Mouse (Mus musculus) hindbrain, embryonic 10.5 days (tissue): ENCODE data around the gene Stat6. TPM values are rescaled to one million over a fixed set of nuclear protein-coding genes. Genes with fewer than 3 reads are reported as not detected.
A peak's percentile ranks its signal among the peaks of the same experiment; 100 is the strongest.
"Not testable (repeated sequence)": the region's sequence is repeated elsewhere in the genome, so short reads cannot be mapped to it uniquely, and the experiment has no call there.

ENCODE experiments used
- DNase-seq: peaks from one replicate; pipeline ENCODE4 v3.0.0-alpha.2; 2017; ENCODE audit warnings: low spot score
- H3K27ac ChIP-seq: fragments of 300-500 bp; sonication (generic); 2 replicates; pipeline ENCODE4 v1.5.1; 2016; ENCODE audit warnings: mild to moderate bottlenecking, moderate library complexity
- H3K27me3 ChIP-seq: fragments of 300-500 bp; sonication (generic); 2 replicates; pipeline ENCODE4 v1.6.1; 2016; ENCODE audit warnings: mild to moderate bottlenecking; ENCODE audit not compliant: poor library complexity, insufficient read depth, severe bottlenecking
- H3K36me3 ChIP-seq: fragments of 300-500 bp; sonication (generic); 2 replicates; pipeline ENCODE4 v1.6.1; 2016; ENCODE audit warnings: mild to moderate bottlenecking, moderate library complexity
- H3K4me1 ChIP-seq: fragments of 300-500 bp; sonication (generic); replicated peaks from 2 replicates; pipeline ENCODE4 v1.6.1; 2016; ENCODE audit warnings: mild to moderate bottlenecking
- H3K4me3 ChIP-seq: fragments of 300-500 bp; sonication (generic); 2 replicates; pipeline ENCODE4 v1.5.1; 2016; ENCODE audit warnings: mild to moderate bottlenecking, moderate library complexity
- H3K9me3 ChIP-seq: fragments of 300-500 bp; sonication (generic); 2 replicates; pipeline ENCODE4 v1.6.1; 2016; ENCODE audit warnings: mild to moderate bottlenecking, moderate library complexity
- WGBS: fragments of 180-500 bp; shearing (Covaris S2); methylation state at CpG from one replicate; pipeline ENCODE4 v1.1.7; 2016; 5-methylcytosine and 5-hydroxymethylcytosine counted together
- polyA plus RNA-seq: library from polyadenylated mRNA; unstranded; fragments of >200 nt; fragmentation: Nextera tagmentation; extraction: Ambion mirVana; gene quantifications from 2 replicates; pipeline ENCODE4 v1.2.1, GENCODE M21; 2016

Stat6 gene
- polyA plus RNA-seq, 1 experiment from 2014 or later = 9.5 TPM

DNA sequence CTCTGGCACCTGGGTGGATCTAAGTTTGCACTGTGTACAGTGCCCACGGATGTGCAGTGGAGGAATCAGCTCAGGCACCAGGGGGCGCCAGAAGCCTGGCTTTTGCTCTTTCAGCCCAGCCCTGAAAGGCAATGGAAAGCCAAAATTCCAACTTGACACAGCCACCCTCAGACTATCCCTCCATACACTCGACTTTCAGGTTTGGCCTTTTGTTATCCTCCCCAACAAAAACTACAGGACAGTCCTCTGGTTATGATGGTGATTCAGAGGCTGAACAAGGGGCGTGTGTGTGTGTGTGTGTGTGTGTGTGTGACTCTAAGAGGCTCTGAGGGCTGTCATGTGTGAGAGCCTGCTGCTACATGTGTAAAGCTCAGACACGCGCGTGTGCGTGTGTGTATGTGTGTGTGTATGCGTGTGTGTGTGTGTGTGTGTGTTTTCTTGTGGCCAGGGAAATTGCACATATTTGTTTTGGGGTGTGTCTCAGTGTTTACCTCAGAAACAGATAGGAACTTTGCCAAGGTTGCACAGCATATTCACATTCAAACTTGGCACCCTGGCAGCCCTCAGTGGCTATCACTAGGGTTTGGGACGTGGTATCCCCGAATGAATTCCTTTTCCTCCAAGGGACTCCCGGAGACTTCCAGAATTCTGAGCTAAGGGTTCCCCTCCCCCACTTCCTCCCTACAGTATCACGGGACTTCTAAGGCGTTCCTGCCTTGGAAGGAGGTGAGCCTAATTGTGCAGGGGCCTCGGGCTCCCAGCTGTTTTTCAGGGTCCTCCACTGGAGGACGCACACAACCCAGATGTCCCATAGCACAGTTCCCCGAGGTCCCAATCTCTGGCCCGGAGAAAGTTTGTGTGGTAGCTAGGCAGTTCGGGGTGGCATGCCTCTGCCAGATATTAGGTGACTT, 670 bp upstream of the Stat6 start:
- H3K4me3 ChIP-seq = peak overlapping the region; percentile 49
- H3K4me1 ChIP-seq = peaks cover 27% of the 10 kb centered on the region
- no peaks in the 10 kb centered on the region for H3K9me3 ChIP-seq
- peak; percentile 81 for DNase-seq
- 5% methylated on average over 19 of the region's 19 CpGs for WGBS
- H3K27me3 ChIP-seq = peaks cover 36% of the 10 kb centered on the region
- H3K36me3 ChIP-seq = no peaks in the 10 kb centered on the region
- peak overlapping the region; percentile 83 for H3K27ac ChIP-seq

DNA sequence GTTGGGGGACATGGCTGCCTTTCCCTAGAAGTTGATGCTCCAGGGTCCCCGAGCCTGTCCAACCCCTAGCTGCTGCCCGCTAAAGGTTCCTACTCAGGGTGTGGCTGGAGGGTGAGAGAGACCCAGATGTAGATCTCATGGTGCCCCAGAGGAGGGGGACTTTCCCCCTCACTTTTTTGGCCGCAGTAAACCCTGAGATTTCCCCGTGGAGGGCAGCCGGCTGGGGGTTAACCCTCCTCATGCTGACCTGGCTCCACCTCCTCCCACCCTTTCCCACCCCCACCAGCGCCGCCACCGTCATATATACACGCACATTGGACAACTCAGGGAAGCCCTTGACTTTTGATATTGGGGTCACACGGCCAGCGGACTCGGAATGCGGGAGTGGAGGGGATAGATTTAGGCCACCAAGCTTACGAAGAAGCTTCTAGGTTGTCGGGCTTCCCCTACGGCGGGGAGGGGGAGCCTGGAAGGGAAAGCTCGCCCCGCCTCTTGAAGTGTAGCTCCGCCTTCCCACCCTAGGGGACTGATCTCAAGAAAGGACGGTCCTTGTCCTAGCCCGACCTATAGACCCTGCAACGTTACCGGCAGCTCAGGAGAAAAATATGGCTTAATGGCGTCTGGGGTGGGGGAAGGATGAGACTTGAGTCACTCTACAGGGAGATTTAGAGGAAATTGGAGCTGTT, 910 bp downstream of the Stat6 start:
- Histone ChIP-seq H3K4me3 (peak overlapping the region; percentile 49), H3K4me1 (peaks cover 27% of the 10 kb centered on the region), H3K27ac (peak overlapping the region; percentile 83), H3K27me3 (peaks cover 36% of the 10 kb centered on the region), H3K9me3 (no peaks in the 10 kb centered on the region), H3K36me3 (no peaks in the 10 kb centered on the region)
- under 1% methylated on average over 25 of the region's 25 CpGs for WGBS
- peak; percentile 59 for DNase-seq

DNA sequence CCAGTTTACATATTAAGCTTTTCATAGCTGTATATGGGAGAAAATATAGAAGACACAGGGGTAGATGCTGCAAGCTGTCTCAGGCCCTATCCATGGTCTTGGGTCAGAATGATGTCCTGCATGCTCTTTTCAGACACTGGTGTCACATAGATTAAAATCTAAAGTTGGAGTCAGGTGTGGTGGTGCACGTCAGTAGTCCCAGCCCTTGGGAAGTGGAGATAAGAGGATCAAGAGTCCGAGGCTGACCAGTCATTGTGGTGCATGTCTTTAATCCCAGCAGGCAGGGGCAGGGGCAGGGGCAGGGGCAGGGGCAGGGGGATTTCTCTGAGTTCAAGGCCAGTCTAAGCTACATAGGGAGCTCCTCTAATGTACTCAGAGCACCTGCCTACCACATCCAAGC, 3.0 kb downstream of the Stat6 start:
- no peak overlapping the region for H3K27ac ChIP-seq
- H3K27me3 ChIP-seq = peaks cover 36% of the 10 kb centered on the region
- H3K4me3 ChIP-seq = no peak overlapping the region
- DNase-seq = no peak
- H3K9me3 ChIP-seq = no peaks in the 10 kb centered on the region
- no peaks in the 10 kb centered on the region for H3K36me3 ChIP-seq
- 49% methylated on average over 2 of the region's 2 CpGs for WGBS
- H3K4me1 ChIP-seq = peaks cover 27% of the 10 kb centered on the region

DNA sequence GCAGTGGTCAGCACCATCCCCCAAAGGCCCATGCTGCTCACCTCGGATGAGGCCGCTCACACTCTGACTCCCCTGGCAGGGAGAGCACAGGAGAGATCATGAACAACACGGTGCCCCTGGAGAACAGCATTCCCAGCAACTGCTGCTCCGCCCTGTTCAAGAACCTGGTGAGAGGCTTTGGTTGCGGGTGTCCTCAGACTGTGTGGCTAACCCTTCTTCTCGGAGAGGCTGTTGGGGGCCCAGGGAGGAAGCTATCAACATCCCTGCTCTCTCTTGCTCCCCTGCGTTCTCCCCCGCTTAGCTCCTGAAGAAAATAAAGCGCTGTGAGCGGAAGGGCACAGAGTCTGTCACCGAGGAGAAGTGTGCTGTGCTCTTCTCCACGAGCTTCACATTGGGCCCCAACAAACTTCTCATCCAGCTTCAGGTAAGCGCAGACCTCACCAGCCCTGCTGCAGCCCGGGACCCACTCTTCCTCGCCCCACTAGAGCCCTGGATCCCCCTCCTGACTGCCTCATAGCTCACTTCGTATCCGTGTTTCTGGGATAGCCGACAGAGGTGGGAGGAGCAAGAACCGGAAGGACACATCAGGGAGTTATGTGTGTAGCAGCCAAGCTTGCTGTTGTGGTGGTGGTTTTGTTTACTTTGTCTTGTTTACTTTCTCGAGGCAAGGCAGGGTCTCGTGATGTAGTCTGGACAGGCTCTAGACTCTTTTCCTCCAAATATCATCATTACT, 10.3 kb downstream of the Stat6 start:
- Histone ChIP-seq H3K36me3 (0 out of 2 replicates have a peak, but pooled peaks cover 8% of the 10 kb centered on the region), H3K27me3 (peaks cover 6% of the 10 kb centered on the region; the same call in 1 of the 2 replicates), H3K27ac (peak overlapping the region; percentile 50; the same call in 1 of the 2 replicates), H3K4me1 (peaks cover 17% of the 10 kb centered on the region), H3K9me3 (no peaks in the 10 kb centered on the region), H3K4me3 (no peak overlapping the region)
- WGBS = 54% methylated on average over 21 of the region's 21 CpGs
- no peak for DNase-seq

DNA sequence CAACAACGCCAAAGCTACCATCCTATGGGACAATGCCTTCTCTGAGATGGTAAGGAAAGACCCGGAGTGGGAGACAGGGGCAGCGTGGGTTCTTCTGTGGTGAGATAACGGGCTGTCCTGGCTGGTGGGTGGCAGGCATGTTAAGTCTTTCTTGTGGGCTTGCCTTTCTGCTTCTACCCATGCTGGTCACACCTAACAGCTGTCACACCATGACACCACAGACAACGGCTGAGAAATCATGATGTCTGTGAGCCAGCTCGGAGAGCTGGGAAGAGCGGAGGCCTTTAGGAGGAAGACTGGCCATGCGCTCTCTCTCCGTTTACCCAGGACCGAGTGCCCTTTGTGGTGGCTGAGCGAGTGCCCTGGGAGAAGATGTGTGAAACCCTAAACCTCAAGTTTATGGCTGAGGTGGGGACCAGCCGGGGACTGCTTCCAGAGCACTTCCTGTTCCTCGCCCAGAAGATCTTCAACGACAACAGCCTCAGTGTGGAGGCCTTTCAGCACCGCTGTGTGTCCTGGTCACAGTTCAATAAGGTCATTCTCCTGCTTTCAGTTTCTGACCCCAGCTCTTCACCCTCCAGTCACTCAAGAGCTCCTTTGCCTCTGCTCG, 12.3 kb downstream of the Stat6 start:
- 0 out of 2 replicates have a peak, but pooled peaks cover 8% of the 10 kb centered on the region for H3K36me3 ChIP-seq
- peak; percentile 6 for DNase-seq
- H3K27me3 ChIP-seq = peaks cover 16% of the 10 kb centered on the region
- H3K4me3 ChIP-seq = no peak overlapping the region
- H3K9me3 ChIP-seq = no peaks in the 10 kb centered on the region
- peaks cover 22% of the 10 kb centered on the region for H3K4me1 ChIP-seq
- WGBS = 67% methylated on average over 16 of the region's 16 CpGs
- H3K27ac ChIP-seq = peak overlapping the region; percentile 8; the same call in 1 of the 2 replicates

DNA sequence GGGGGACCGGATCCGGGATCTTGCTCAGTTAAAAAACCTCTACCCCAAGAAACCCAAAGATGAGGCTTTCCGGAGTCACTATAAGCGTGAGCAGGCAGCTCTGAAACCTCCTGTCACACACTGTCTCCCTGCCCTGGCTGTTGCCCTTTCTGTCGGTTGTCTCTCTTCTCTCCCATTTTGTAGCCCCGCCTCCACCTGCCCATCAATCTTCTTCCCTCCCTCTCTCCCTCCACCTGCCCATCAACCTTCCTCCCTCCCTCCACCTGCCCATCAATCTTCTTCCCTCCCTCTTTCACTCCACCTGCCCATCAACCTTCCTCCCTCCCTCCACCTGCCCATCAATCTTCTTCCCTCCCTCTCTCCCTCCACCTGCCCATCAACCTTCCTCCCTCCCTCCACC, 14.8 kb downstream of the Stat6 start:
- peaks cover 41% of the 10 kb centered on the region for H3K27me3 ChIP-seq
- DNase-seq, H3K4me3 ChIP-seq, H3K27ac ChIP-seq, H3K36me3 ChIP-seq, H3K9me3 ChIP-seq: not testable (repeated sequence)
- WGBS = 45% methylated on average over 6 of the region's 6 CpGs
- H3K4me1 ChIP-seq = peaks cover 42% of the 10 kb centered on the region

DNA sequence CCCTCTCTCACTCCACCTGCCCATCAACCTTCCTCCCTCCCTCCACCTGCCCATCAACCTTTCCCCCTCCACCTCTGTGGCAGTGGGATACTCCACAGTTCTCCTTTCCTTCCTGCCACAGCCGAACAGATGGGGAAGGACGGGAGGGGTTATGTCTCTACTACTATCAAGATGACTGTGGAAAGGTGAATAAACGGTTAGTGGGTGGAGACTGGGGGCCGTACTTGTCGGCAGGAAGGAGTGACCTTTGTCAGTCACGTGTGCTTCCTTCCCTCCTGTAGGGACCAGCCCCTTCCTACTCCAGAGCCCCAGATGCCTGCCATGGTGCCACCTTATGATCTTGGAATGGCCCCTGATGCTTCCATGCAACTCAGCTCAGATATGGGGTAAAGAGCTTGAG, 15.3 kb downstream of the Stat6 start:
- H3K4me1 ChIP-seq = peaks cover 42% of the 10 kb centered on the region
- no peak overlapping the region for H3K27ac ChIP-seq
- no peak overlapping the region for H3K4me3 ChIP-seq
- H3K36me3 ChIP-seq = peaks cover 6% of the 10 kb centered on the region; the same call in 1 of the 2 replicates
- WGBS = 24% methylated on average over 6 of the region's 6 CpGs
- DNase-seq = no peak
- H3K9me3 ChIP-seq = no peaks in the 10 kb centered on the region
- H3K27me3 ChIP-seq = peaks cover 46% of the 10 kb centered on the region

DNA sequence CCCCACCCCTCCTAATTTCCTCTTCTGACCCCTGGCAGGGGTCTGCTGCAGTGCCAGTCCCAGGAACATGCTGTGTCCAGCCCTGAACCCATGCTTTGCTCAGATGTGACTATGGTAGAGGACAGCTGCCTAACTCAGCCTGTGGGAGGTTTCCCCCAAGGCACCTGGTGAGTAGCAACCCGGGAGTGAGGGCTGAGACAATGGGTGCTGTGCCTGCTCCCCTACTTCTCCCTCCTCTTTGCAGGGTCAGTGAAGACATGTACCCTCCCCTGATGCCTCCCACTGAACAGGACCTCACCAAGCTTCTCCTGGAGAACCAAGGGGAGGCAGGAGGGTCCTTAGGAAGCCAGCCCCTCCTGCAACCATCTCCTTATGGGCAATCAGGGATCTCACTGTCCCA, 16.8 kb downstream of the Stat6 start:
- Histone ChIP-seq H3K4me3 (no peak overlapping the region), H3K9me3 (no peaks in the 10 kb centered on the region), H3K27me3 (peaks cover 60% of the 10 kb centered on the region), H3K36me3 (peaks cover 19% of the 10 kb centered on the region; the same call in 1 of the 2 replicates), H3K27ac (no peak overlapping the region), H3K4me1 (peaks cover 51% of the 10 kb centered on the region)
- 56% methylated on average over 1 of the region's 1 CpGs for WGBS
- no peak for DNase-seq

DNA sequence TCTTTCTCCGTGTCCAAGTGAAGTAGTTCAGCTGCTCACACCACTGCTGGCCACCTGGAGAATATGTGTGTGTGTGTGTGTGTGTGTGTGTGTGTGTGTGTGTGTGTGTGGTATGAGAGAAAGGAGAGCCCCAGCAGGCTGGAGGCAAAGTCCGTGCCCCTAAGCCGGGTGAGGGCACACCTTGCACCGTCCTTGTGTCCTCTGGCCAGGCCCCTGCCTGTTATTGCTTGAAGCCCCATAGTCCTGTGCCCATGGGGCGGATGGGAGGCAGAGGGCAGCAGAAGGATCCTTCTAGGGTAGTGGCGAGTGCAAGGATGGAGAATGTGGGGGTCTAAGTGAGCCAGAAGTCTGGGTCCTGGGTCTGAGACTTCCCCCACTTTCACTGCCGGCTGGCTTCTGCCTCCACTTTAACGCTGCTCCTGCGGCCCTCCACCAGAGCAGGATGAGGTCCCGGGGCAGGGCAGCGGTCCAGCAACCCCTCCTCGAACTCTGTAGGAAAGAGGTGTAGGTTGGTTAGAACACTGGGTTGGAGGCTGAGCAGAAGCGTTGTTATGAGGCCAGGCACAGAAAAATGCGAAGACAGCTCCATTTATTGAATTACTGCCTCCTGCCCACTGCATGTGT, 18.6 kb downstream of the Stat6 start:
- H3K36me3 ChIP-seq = peaks cover 20% of the 10 kb centered on the region; the same call in 1 of the 2 replicates
- H3K27ac ChIP-seq = peak overlapping the region; percentile 62
- WGBS = 18% methylated on average over 14 of the region's 14 CpGs
- H3K9me3 ChIP-seq = no peaks in the 10 kb centered on the region
- peak; percentile 6 for DNase-seq
- peaks cover 79% of the 10 kb centered on the region for H3K27me3 ChIP-seq
- H3K4me3 ChIP-seq = peak overlapping the region; percentile 35
- H3K4me1 ChIP-seq = peaks cover 63% of the 10 kb centered on the region

DNA sequence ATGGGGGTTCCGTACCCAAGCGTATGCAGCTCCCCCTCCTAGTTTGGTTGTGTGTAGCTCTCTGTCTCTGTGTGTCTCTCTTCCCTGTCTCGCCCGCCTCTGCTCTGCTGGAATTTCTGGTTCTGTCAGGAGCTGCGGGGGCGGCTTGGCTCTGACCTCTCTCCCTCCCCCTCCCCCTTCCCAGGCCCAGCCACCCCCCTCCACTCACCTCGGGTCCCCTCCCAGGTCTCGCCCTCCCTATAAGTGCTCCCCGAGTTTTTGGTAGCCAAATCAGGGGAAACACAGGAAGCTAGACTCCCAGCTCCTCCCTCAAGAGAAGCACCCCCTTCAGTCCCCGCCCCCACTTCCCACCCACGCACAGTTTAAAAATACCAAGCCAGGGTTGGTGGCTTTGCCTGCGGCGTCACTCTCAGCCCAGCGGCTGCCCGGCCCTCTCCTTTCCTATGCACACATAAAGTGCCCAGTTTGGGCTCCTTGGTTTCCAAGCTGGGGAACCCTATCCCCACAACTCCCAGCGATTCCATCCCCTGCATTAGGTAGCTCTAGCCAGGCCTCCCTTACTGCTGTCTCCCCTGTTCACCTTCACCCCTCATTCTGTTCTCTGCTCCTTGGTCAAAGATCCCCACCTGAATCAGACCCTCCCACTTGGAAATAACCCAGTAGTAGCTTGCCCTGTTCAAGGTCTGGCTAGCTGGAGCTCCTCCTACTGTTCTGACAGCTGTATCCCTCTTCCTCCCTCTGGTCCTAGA, 19.3 kb downstream of the Stat6 start:
- H3K9me3 ChIP-seq = no peaks in the 10 kb centered on the region
- peak overlapping the region; percentile 35 for H3K4me3 ChIP-seq
- H3K4me1 ChIP-seq = peaks cover 70% of the 10 kb centered on the region
- peak overlapping the region; percentile 62 for H3K27ac ChIP-seq
- DNase-seq = peak; percentile 46
- 5% methylated on average over 16 of the region's 16 CpGs for WGBS
- peaks cover 20% of the 10 kb centered on the region; the same call in 1 of the 2 replicates for H3K36me3 ChIP-seq
- H3K27me3 ChIP-seq = peaks cover 86% of the 10 kb centered on the region

DNA sequence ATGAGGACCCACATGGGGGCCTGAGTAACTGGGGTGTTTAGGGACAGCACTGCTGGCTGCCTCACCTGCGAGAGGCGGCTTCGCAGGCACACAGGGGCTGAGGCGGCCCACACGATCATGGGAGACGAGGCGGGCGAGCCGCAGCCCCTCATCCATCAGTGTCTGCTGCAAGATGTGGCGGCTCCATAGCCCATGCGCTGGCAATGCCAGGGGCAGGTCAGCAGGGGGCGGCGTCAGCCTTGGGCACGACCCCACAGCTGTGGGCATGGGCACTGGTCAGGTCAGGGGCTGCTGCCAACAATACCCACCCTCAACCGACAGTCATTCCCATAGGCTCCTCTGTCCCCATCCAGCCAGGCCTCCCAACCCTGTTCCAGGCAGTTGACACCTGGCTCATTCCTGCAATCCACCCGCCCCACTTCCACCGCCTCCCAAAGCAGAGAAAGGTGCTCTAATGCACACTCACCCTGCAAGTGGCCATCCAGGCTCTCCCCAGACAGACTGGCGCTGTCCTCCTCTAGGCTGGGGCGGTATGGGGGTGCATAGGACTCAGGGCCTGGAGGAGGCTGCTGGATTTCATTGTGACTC, 20.0 kb downstream of the Stat6 start:
- no peaks in the 10 kb centered on the region for H3K9me3 ChIP-seq
- 12% methylated on average over 19 of the region's 19 CpGs for WGBS

More for the DNA sequence above, 20.0 kb downstream of the Stat6 start:
- Histone ChIP-seq H3K27ac (peak overlapping the region; percentile 62), H3K4me1 (peaks cover 77% of the 10 kb centered on the region), H3K27me3 (peaks cover 89% of the 10 kb centered on the region), H3K36me3 (peaks cover 20% of the 10 kb centered on the region; the same call in 1 of the 2 replicates), H3K4me3 (peak overlapping the region; percentile 35)
- peak; percentile 53 for DNase-seq
